Mouse (Mus musculus) kidney, postnatal 14 days (tissue): Measurements from ENCODE around the gene Ccl17.

ENCODE experiments used
- DNase-seq: peaks from one replicate; pipeline ENCODE4 v3.0.0; 2022; ENCODE audit warnings: mixed read lengths

Gene Ccl17

DNA sequence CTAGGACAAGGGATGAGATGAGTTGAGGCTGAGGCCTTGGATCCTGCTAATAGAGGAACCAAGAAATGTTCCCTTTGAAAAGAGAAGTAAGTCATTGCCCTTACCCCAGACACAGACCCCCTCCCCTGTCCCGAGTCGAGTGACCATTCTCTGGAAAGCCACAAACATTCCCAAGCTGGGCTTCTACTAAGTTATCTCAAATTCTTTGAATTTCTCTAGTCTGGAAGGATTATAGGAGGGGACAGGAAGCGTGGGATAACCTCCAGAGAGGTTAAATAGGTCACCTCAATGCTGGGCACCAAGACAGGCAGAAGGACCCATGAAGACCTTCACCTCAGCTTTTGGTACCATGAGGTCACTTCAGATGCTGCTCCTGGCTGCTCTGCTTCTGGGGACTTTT is at the start of gene Ccl17:
Gene Ccl17 (plus strand): TSS at position 301 of the 400 bp plus-strand sequence.
- no peak for DNase-seq

DNA sequence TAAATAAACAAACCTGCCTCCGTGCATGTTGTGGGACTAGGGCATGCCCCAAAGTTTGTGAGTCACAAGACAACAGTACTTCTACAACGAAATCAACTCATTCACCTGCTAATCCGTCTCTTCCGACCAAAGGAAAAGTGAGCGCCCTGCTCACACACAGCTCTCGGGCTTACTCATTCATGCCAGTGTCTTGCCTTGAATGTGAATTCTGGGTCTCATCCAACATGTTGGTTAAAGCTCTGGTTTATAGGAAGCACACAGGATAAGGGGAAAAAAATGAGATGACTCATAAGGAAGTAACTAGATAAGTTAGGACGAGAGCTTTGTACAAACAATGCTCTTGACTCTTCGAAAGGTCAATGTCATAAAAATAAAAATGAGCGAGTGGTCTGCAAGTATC is 43.2 kb upstream of the Ccl17 start:
- DNase-seq, result no peak

DNA sequence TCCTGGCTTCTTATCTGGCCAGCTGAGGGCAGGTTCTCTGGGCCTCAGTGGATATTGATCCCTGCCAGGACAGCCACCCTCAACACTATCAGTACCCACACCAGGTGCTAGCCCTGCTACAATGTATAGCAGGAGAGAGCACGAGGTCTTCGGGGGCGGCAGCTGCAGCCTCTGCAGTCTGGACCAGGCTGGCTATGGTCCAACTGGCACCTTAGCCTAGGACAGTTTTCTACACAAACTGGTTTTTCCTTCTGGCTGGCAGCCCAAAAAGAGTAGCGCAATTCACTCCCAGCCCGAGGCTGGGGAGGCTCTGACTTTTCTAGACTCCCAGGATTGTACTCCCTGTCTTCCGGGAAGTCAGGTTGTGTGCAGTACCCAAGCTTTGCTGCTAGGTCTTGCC is 39.3 kb upstream of the Ccl17 start:
- peak; percentile 86 for DNase-seq

DNA sequence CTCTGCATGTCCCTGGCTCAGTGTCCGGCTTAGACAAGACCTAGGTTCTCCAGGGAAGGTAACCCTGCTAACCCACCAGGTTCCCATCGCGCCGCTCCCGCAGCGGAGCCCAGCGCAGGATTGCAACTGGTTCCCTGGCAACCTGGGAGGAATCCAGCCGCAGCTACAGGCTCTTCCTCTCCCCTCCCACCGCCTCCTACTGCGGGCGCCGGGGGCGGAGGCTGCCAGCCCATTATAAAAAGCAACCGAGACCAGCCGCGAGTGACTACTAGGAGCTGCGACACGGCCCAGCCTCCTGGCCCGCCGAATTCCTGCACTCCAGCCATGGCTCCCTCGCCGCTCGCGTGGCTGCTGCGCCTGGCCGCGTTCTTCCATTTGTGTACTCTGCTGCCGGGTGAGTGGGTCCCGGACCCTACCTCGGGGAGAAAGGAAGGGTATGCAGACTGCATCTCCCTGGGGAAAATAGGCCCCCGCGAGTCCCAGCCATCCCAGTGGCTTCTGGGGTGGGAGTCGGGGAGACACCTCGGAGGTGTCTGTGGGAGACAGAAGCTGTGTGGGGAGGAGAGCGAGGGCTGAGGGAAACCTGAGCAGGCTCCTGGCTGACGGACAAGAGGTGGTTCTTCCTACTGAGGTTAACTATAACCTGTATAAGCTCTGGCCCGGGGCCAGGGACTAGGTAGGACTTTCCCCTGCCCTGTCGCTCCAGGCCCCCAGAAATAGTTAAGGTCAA is 38.1 kb upstream of the Ccl17 start, which contains the start of gene Cx3cl1:
Gene Cx3cl1 (plus strand): TSS at position 69 of the 730 bp plus-strand sequence.
- peak; percentile 93 for DNase-seq

DNA sequence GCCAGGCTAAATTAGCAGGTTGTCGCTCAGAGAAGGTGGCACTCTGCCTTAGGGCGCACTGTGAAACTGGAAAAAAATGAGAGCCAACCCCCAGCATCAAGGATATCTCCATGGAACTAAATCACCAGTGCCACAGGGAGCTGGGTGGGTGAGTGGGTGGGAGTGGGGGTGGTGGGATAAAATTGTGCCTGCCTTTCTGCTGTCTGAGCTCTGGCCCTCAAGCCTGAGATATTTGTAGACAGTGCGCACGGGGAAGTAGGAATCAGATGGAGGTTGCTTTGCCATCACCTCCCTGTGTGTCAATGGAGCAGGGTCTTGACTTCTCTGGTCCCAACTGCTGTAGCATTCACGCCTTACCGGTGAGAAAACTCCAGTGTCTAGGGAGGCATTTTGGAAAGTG is 37.2 kb upstream of the Ccl17 start:
- no peak for DNase-seq

DNA sequence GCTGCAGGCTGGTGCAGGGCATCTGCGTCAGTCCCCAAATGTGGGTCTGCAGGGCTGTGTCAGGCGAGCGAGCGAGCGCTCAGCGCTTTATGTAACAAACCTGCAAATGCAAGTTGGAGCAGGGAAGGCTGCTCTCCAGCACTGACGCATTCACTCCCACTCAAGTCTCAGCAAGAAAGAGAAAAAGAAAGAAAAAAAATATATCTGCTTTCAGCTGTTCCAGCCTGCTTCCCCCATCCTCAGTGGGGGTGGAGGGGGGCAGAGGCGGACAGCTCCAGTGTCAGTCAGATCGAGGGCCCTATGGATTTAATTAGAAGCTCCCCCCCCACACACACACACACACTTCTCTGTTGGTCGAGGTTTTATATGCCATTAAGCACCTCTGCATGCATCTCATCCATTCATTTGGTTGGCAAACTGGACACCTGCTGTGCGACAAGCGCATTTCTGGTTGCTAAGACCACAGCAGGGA is 36.5 kb upstream of the Ccl17 start:
- no peak for DNase-seq

DNA sequence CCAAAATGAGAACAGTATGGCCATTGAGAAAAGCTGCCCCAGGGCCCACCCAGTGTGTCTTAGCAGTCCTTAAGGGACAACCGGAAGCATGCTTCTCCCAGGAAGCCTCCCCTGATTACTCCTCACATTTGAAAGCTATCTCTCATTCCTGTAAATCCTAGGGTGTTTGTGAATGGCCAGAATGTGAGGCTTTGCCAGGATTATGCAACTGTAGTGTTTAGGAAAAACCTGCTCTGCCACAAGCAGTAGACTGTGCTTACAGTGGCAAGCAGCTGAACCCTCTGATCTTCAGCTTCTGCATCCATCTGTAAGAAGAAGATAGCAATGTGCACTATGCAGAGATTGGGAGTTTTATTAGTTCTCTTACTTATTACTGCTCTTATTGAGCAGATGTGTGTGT is 35.7 kb upstream of the Ccl17 start:
- DNase-seq, result no peak

DNA sequence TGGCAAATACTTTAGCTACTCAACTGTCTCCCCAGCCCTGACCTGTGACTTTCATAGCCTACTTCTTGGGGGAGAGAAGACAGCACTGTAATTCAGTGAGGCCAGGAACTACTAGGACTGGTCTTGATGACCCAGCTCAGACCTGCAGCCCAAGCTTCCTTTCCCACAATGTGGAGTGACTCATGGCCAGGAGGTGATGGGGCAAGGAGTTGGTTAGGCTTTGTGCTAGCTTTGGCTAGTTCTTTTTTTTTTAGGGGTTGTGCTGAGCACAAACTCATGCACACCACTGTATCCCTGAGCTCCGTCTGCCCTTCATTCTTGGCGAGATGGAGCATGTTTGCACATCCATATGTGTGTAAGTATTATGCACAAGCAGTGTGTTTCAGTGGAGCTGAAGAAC is 33.9 kb upstream of the Ccl17 start:
- DNase-seq, result no peak

DNA sequence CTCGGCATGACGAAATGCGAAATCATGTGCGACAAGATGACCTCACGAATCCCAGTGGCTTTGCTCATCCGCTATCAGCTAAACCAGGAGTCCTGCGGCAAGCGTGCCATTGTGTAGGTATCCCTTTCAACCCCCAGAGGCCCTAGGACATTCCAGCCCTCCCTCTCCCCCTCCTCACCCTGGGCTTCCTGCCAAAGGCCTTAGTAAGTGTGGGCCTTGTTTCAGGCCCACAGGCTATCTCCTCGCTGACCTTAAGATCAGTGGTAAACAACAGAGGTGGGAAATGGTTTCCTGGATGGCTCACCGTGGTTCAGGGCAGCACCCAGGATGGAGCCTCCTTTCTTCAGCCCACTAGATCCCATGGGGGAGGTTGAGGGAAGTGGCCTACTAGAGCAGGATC is 32.2 kb upstream of the Ccl17 start:
- peak; percentile 36 for DNase-seq

DNA sequence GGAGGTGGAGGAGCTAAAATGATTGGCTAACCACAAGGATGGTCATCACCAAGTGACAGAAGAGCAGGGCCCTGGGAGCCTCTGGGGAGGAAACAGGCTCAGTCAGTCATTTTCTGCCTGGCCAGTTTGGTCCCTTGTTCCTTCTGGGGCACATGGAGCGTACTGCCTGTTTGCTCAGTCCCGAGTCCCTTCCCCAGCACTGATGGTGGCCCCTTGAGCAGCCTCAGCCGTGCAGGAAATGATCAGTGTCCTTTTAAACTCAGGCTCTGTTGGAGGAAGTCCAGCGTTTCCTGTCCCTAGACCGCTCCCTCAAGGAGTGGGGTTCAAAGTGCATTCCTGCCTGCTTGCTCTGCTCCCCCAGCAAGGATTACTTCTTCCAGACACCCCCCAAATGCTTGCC is 31.8 kb upstream of the Ccl17 start:
- peak; percentile 89 for DNase-seq

DNA sequence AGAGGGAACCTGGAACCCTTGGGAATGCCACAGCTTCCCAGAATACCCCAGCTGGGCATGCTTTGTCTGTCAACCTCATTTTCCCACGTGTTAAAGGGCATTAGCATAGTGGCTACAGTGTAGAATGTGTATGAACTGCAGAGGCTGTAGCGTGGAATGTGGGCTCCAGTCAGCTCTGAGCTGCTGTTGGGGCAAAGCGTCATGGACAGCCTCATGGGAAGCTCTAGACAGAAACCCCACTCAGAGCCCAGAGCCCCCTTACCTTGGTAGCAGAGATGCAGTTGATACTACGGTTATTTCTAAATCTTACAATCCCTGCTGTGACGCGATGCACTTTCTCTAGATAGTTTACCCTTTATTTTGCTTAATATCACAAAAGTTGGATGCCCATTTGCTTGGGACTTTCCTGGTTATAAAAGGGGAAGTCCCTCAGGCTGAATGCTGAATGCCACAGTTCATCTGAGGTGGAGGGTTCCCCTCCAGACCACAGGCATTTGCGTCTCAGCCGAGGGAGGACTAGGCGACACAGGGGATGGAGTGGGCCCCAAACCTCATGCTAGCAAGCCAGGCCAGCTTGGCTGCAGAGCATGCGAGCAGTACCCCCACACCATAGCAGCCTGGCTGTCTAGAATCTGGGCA is 31.2 kb upstream of the Ccl17 start:
- DNase-seq, result no peak

DNA sequence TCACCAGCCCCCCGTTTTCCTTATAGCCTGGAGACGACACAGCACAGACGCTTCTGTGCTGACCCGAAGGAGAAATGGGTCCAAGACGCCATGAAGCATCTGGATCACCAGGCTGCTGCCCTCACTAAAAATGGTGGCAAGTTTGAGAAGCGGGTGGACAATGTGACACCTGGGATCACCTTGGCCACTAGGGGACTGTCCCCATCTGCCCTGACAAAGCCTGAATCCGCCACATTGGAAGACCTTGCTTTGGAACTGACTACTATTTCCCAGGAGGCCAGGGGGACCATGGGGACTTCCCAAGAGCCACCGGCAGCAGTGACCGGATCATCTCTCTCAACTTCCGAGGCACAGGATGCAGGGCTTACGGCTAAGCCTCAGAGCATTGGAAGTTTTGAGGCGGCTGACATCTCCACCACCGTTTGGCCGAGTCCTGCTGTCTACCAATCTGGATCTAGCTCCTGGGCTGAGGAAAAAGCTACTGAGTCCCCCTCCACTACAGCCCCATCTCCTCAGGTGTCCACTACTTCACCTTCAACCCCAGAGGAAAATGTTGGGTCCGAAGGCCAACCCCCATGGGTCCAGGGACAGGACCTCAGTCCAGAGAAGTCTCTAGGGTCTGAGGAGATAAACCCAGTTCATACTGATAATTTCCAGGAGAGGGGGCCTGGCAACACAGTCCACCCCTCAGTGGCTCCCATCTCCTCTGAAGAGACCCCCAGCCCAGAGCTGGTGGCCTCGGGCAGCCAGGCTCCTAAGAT is 30.5 kb upstream of the Ccl17 start:
- DNase-seq, result no peak

DNA sequence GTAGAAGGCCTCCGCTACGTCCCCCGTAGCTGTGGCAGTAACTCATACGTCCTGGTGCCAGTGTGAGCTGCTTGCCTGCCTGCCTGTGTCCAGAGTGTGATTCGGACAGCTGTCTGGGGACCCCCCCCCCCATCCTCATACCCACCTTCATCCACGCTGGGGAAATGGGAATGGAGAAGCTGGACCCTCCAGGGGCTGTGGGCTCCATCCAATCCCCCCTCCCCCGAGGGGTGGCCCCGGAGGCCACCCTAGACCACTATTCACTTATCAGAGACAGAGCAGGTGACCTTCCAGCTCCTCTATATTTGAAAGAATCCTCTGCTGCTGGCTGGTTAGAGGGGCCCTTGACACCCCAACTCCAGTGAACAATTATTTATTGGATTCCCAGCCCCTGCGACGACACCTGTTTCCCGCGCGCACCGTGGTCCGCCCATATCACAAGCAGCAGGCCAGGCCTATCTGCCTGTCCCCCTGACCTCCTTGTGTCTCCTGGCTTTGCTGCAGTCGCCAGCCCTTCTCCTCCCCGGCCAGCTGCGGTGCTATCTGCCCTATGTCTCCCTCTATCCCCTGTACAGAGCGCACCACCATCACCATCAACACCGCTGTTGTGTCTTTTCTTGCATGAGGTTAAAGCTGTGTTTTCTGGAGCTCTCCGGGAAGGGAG is 29.6 kb upstream of the Ccl17 start:
- no peak for DNase-seq

DNA sequence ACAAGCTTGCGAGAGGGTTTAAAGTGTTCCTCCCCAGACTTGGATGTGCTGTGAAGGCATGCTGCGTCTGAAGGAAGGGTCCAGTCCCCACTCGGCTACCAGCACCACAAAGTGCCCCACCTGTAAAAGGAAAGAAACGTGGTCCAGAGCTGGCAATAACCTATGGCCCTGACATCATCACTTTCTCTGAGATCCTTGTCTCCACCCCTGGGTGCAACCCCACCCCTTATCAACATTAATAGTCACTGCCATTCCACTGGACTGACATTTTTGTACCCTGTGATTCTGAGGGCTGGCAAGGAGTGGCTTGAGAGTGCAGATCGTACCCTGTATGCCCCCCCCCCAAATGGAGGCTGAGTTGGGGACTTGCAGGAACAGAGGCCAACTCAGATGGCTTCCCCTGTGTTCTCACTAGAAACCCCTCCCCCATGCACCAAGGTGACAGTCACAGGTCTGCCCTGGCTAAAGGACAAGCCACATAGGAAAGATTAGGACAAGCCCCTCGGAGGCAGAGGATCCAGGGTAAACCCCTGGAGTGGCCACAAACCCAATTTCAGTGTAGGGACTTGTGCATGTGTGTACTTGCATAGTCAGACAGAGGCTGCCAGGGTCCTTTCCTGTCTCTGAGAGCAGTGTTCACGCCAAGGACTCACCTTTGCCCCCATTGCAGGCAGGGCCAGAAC is 29.0 kb upstream of the Ccl17 start:
- DNase-seq, result no peak

DNA sequence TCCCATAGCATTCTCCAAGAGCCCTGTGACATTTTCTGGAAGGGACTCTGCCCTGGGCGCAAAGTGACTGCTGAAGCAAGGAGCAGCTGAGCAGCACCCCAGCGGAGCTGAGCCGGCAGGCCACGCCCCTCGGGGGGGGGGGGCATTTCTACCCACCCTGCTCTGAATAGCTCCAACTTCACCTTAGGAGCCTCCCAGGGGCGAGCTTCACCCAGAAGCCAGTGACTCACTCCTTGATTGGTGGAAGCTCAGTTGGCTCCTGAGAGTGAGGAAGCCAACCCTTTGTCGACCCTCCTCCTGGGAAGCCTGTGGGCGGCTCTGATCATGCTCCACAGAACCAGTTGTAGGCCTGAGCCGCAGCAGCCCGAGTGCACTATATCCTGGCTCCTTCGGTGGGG is 28.4 kb upstream of the Ccl17 start:
- DNase-seq, result peak; percentile 88

DNA sequence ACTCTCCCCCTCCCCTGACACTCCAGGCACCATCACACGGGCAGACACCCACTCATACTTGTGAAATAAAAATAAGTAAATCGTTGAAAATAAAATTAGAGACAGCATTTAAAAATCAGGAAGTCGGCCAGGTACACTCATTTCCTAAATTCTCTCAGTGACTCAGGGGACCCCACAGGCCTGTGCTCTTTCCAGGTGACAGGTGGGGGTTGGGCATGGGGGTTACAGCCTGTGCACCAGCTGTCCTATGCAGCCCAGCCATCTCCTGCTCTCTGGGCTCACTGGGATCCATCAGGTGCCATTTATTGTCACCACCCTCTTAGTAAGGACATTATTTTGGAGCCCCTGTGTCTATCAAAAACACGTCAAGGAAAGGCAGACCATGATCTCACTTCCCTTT is 26.4 kb upstream of the Ccl17 start:
- DNase-seq, result no peak

DNA sequence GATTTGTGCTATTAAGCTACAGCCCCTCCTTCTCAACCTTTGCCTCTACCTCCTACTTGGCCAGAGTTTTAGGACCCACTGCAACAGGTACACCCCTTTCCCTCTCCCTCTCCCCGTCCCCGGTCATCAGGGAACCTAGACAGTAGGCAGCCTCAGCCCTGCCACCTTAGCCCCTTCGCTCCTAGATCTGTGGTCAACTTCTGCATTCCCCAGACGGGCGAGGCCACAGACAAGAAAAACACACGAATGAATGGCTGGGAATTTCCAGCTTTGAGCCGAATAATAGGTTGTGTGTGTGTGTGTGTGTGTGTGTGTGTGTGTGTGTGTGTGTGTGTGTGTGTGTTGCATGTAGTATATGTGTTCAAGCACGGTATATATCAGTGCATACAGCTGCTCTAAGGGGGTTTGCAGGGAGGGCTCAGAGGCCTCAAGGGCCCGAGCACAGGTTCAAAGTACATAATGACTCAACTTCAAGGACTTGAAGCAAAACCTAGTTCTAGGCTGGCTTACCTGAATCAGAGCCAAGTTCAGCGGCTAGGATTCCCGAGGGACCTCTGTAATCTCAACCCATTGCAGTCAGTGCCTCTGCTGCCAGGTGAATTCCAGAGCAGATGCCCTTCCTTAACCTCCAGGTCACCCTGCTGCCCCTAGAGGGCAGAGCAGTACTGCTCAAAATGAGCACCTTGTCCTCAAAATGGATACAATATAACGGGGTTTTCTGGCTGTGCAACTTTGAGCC is 24.8 kb upstream of the Ccl17 start:
- peak; percentile 77 for DNase-seq

DNA sequence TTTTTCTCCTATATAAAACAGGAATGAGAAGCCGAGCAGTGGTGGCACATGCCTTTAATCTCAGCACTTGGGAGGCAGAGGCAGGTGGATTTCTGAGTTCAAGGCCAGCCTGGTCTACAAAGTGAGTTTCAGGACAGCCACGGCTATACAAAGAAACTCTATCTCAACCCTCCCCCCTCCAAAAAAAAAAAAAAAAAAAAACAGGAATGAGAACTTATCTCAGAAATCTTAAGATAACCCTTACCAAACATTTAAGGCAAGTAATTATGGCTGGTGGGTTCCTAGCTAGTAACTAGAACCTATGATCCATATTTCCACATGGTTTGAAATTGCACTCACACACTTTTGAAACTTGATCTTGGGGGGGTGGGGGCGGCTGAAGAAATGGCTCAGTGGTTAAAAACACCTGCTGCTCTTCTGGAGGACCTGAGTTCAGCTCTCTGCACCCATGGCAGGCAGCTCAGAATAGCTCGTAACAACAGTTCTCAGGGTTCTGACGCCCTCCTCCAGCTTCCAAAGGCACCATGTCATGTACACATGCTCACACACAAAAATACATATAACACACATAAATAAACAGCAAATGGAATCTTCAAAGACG is 24.2 kb upstream of the Ccl17 start:
- no peak for DNase-seq

DNA sequence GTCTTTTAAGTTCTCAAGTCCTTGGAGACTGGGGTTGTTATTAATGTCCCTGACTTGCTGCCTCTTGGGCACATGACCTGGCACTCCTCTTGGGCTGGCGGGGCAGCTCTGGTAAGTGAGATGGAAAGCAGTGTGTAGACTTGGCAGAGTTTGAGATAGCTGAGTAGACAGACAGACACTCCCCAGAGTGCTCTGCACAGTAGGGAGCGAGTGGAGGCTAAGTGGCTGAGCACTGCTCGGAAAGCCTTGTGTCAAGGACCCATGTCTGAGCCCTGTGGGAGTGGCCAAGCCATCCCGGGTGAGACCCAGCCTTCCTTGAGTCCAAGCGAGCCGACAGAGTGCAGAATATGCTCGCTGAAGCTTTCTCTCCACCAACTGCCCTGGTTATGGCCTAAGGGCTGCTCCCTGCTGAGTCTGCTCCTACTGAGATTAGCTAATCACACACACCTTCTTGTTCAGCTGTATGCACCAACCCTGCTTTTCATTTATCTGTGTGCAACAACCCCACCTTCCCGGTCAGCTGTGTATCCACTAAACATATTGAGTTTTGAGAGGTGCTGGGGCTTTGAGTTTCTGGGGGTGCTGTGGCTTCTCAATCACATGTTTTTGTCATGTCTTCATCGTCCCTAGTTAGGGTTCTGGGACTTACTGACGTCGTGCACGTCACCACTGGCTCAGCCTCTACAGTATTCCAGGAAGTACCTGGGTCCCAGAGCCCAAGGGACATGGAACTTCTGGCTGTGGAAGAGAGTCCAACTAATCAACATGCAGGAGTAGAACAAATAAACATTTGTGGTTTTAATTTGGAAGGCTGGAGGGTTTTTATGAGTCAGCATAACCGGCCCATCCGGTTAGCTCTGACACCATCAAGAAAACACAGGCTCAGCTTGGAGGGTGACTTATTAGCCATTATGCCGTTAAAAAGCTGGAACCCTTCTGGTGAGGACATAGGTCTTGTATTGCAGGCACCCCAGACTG is 22.4 kb upstream of the Ccl17 start:
- peak; percentile 75 for DNase-seq

DNA sequence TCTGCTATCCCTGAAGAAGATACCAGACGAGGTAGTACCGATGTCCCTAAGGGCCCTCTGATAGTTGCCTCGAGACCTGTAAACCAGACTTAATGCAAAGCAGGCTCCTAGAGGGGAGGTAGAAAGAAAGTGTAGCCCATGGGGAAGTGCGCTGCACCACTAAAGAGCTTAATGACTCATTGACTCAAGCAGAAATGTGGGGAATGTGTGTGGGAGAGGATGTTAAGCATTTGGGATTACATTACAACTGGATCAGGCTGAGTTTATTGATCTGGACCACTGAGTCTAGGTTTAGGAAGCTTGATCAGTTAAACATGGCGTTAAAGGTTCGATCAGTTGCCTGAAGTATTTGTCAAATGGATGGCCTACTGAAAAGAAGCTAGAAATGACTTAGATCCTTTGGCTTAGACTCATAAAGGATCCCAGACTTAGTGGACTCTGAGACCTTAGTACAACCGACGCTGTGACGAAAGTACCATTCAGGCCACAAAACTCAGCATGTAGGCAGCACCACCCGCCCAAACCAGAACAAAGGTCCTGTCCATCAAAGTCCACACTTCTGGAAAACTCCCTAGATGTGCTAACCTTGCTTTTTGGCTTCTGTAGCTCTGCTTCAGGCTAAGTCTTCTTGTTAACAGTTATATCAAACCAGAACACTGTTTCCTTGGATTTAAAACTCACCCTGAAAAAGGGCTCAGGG is 20.8 kb upstream of the Ccl17 start:
- DNase-seq, result no peak
